Mouse (Mus musculus): ENCODE measurements at regions not wholly inside any gene's neighbourhood (a gene's known extent, or its start where the extent isn't known, plus 50 kb on each side); places are given as distances from the start of the nearest gene placed in this dataset.

DNA sequence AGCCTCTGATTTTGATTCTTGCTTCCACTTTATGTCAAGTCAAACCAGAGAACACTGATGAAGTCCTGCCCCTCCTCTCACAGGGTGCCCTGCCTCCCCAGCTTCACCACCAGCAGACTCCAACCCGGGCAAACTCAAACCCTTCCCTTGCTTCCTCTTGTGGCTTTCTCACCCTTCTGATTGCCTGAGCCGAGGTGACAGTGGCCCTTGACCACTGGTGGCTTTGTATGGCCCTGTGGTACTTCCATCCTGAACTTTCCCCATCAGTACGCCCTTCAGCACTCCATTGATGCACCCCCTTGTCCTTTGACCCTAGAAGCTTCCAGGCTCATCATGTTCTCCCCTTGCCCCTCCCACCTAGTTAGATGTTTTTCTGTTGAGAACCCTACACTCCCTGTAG, 287.0 kb downstream of the 3100002H09Rik start:
- no peak for DNase-seq (ENCODE audit: low read depth, low spot score)

DNA sequence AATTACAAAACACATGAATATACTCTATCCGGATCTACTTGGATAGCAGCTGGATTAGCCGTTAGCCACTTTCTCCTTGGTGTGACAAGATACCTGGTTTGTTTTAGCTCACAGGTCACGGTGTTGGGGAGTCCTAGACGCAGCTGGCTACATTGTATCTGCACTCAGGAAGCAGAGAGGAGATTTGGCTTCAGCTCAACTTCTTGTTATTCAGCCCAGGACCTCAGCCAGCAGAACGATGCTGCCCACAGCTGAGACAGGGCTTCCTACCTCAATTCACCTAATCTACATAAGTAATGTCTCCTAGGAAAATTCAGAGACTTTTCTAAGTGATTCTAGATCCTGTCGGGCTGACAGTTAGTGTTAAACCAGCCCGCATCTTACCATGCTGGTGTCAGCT, 289.4 kb downstream of the 3100002H09Rik start:
- DNase-seq (ENCODE audit: low read depth, low spot score): no peak

DNA sequence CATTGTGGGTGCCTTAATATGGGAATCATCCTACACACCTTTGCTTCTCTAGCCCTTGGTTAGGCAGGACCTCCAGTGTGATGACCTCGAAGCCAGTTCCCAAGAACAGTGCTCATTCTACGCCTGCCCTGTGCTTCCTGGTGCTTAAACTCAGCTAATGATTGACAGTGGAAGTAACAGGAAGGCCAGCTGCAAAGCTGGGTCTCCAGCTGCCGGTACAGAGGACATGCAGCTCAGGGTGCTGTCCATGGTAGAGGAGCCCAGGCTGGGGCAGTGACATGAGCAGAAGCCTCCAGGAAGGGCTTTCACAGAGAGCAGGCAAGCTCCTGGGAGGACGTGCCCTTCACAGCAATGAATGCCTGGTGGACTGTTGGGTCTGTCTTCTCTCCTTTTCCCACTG, 293.6 kb downstream of the 3100002H09Rik start:
- DNase-seq (ENCODE audit: low read depth, low spot score): peak; percentile 44

DNA sequence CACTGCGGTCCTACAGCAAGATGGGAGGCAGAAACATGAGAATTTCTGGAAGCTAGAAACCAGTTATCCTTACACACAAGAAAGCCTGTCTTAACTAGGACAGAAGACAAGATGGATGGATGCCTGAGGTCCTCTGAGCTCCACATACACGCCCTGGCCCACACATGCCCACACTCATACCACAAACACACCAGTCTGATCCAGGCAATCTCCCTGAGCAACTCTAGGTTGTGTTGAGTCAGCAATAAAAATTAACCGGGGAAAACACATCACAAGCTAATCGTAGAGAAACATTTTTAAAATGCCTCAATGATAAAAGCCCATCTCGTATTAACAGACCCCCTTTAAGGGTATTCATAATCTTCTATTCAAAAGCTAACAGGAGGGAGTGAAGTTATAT, 298.9 kb downstream of the 3100002H09Rik start:
- DNase-seq (ENCODE audit: low read depth, low spot score): no peak

DNA sequence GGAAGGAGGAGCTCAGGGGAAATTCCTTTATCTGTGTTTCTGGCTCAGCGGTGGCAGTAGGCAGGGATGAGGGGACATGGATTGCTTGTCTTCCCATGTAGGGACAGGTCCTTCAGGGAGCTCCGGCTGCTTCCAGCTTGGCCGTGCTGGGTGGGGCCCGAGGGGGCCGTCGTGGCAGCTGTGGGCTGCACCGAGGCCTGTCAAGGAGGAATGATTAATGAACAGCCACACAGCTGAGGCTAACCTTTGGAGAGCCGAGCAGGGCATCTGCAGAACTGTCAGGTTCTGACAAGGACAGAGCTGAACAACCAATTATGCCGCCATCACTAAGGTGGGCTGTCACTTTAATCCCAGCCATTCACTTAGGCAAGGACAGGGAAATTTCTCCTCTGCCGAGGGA, 300.0 kb downstream of the 3100002H09Rik start:
- no peak for DNase-seq (ENCODE audit: low read depth, low spot score)

DNA sequence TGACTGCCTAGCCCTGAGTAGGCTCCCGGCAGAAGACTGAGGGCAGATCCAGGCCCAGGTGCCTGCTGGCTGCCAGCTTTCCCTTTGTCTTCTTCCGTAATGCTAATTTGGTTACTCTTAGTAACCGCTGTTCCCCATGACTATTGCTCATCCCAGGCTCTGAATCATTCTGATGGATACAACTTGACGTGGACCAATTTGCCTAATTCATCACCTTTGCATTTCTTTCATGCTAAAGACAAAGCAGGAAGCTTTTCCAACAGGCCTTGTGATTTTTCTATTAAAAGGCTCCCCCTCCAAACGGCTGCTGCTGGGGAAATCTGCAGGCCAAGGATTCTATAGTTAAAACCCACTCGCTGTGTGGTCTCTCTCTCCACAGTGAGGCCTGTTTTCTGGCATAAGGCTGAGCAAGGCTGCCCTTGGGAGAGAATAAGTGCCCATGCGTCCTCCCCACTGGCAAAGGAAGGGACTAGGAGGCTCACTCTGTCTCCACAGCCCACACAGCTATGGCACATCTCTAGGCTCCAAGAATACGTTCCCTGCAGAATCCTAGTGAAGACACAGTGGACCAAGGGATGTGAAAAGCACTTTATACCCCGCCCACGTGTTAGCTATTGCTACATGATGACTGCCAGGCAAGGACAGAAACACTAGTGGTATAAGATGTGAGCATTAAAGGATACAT, 304.6 kb downstream of the 3100002H09Rik start:
- no peak for DNase-seq (ENCODE audit: low read depth, low spot score)

DNA sequence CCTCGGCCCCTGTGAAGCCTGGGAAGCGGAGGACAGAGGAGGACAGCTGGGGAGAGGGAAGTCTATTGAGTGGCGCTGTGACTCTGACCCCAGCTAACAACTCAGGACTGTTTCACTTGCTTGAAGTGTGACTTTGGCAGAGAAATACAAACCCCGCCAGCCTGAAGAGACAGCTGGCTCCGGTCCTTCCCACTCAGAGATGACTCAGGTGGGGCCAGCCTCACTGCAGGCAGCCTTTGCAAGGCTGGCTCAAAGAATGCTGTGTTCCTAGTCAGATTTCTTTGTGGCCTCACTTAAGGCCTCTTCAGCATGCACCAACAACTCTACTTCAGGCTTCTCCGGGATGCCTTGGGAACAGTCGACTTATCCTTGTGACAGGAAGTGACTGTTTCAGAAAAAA, 307.7 kb downstream of the 3100002H09Rik start:
- DNase-seq (ENCODE audit: low read depth, low spot score): no peak

DNA sequence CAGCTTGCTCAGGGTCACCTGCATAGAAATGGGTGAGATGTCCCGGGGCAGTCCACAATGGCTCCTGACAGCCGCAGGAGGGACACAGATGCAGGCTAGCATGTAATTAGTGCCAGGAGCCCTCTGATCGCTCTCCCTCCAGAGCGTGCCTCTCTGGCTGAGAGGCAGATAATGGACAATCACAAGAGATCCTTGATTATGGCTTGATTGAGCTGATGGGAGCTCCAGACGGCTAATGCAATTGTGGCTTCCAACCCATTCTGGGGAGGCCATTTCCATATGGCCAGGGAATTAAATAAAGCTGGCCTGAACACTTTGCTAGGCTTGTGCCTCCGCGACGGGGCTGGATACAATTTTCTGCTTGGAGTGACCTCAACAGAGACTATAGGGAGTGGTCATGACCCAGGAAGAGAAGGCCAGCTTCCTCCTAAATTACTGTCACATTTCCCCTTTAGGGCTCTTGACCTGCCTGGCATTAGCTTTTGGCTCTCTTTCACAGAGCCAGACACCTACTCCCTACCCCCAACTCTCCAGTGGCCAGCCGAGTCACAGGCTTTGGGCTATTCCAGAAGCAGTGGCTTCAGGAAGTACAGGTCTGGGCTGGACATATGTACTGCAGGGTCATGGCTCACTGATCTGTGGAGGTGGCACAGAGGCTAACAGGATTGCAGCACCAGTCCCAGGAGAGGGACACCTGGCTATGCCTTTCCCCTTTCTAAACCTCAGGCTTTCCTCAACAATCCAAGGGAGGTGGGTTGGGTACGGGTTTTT, 311.8 kb downstream of the 3100002H09Rik start:
- DNase-seq (ENCODE audit: low read depth, low spot score): no peak

DNA sequence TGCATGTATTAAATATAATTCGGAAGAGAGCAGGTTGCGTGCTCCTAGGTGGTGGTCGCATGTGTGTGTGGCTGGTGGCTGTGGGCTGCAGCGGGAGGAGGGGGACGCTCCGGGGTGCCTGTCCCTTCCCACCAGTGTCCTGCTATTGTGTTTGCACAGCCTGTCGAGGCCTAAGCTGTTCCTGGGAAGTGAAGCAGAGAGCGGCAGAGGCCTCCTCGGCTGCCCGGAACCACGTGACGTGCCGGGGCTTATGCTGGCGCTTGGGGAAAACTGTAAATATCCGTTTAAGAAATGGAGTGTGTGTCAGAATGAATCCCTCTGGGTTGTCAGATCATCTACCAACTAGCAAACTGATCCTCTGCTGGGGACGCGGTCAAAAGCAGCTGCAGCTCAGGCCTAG, 318.3 kb downstream of the 3100002H09Rik start:
- no peak for DNase-seq (ENCODE audit: low read depth, low spot score)

DNA sequence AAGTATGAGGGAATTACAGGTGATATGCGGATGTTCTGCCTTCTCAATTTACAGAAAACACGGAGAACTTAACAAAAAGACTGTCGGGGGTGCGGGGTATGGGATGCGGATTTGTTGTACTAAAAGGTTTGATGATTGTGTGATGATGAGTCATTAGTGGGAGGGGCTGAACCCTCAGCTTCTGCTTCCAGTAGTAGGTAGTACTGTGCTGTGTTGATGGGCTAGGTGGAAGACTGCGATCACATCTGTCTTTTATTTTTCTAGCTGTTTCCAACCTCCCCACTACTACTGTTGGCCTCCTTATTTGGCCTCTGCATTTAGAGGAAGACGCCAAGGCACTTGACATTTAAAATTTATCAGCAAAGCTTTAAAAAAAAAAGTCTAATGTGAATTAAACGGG, 318.8 kb downstream of the 3100002H09Rik start:
- no peak for DNase-seq (ENCODE audit: low read depth, low spot score)

DNA sequence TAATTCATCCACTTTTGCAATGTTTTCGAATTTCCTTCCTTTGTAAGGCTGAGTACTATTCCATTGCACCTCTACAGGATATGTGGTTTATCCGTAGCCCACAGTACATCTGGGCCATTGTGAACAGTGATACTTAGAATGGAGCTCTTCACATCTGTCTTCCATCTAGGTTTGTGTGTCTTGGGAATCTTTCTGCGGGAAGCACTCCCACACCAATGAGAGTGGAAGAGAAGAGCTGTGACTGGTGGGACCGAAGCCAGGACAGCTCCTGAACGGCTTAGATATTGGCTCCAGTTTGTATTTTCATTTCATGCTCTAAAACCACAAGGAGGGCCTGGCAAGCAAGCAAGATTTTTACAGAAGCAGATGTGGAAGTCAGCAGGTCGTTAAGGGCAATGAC, 323.1 kb downstream of the 3100002H09Rik start:
- no peak for DNase-seq (ENCODE audit: low read depth, low spot score)

DNA sequence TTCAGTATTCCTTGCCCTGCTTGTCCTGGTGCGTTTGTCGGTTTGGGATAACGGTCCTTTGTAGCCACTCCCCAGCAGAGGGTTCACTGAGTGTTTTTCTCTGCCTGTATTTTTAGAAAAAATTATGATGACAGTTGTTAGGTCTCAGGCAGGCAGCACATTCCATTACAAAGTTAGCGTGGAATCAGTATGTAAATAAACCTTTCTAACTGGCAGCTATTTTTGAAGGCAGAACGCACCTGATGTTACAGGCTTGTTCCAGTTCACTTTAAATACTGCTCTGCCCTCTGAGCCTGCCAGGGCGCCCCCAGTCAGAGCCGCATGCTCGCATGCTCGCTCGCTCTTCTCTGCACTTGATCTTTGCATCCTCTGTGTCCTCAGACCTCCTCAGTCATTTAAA, 331.9 kb downstream of the 3100002H09Rik start:
- no peak for DNase-seq (ENCODE audit: low read depth, low spot score)

DNA sequence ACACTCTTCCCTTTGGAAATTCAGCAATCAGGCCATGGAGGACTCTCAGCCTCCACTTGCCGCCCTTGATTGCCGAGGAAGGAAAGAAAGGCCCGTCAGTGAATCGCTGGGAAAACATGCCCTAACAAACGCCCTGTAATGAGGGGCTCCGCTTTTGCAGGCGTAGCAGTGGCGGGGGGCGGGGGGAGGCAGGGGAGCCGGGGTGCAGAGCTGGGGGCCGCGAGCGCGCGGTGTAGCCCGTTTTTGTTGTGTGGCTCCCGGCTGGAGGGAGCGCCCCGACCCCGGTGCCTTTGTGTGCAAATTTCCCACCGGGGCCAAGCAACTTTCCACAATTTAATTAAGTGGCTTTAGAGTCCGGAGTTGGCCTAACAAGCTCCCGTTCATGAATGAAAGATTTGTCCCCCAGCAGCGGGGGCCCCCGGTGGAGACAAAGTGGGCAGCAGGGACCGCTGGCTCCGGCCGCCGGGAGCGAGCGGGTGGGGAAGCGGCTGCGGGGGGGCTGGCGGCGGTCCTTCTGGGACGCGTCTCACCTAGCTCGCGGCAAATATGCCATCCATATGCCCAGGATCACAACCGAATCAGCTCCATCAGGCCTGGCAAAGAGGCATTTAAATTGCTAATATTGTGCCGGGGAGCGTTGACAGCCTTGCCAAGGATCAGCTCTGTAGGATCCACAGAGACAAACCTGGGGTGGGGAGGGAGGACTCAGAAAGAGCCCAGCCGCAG, 333.0 kb downstream of the 3100002H09Rik start:
- DNase-seq (ENCODE audit: low read depth, low spot score): no peak

DNA sequence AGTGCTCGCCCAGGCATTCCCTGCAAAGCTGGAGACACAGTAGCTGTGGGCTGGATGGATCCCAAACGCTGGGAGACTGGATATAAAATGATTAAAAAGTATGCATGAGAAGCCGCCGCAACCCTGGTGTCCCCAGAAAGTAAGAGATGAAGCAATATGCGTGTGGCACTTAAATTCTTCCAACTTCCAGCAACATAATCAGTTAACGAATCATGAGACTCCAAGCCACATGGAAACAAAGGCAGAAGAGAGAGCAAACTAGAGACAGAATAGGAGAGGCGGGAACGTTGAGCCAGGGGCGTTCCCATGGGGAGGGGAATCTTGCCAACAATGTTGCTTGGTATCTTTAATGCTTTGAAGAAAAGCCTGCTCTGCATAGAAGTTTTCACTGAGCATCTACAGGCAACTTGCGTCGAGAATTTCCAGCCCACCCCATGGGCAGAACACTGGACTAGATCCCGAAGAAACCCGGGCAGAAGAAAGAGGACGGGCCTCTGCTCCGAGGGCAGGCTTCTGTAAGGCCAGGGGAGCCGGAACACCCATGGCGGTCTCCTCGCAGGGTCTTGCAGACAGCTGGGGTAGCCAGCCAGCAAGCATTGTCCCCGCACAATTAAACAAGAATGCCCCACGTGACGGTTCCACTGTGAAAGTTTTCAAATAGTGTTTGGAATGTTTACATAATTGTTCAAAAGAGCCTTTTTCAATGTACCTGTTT, 333.7 kb downstream of the 3100002H09Rik start:
- DNase-seq (ENCODE audit: low read depth, low spot score): no peak

DNA sequence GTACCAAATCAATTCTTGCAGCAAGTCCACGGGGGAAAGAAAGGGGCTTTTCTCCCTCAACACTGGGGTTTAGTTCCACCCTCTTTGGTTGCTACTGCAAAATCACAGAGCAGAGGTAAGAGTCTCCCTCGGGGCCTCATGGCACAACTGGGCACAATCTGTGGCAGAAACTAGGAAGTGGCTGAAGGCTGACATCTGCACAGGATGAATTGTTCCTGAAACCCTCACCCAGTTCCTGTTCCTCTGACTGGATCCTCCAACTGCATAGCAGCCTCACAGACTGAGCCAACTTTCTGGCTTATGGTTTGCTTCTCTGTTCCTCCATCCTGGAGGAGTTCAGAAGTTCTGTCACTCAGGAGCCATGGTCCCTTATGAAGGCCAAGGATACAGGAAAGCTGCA, 338.6 kb downstream of the 3100002H09Rik start:
- DNase-seq (ENCODE audit: low read depth, low spot score): no peak

DNA sequence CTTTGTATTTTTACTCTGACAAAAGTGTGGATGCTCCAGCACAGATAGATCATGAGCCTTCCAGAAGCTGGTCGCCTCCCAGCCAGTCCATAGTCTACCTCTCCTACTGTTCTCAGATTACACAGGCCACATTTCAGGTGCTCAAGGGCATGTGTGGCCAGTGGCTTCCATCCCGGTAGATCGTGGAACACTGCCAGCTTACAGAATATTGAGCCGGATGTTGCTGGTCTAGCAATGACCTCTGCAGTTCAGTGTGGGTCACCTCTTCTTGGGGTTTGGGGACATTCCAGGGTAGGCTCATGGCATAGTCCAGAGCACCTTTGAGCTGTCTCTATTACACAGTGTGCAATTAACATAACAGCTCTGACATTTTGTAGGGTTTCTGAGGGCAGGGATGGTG, 342.2 kb downstream of the 3100002H09Rik start:
- no peak for DNase-seq (ENCODE audit: low read depth, low spot score)

DNA sequence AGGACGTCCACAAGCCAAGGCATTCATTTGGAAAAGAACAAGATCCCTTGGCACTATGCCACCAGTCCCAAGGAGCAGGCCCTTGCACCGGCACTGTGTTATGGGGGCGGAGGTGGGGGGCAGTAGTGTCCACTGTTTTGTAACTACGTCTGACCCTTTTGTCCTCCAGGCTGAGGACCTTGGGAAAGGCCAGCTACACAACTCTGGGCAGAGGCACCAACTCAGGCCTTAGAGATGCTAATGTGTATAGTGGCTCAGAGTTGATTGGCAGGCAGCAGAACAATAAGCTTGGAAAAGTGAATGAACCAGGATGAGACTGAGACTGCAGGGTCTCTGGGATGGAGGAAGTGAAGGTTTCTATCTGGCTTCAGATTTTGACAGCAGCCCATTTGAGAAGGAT, 344.0 kb downstream of the 3100002H09Rik start:
- no peak for DNase-seq (ENCODE audit: low read depth, low spot score)

DNA sequence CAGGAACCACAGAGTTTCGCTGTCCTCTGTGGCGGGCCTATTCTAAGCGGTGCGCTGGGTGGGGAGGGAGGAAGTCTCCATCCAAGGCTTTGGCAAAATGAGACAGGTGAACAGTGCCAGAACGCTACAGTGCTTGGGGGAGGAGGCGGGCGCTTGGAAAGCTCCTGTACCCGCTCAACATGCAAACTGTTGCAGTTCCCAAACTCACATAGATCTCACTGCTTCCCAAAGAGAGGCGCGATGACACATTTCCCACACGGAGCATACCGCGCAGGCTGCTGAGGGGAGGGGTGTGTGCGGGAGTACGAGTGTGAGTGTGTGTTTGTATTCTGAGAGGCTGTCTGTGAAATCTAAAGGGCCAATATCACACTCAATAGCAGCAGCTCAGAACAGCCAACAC, 345.1 kb downstream of the 3100002H09Rik start:
- no peak for DNase-seq (ENCODE audit: low read depth, low spot score)

DNA sequence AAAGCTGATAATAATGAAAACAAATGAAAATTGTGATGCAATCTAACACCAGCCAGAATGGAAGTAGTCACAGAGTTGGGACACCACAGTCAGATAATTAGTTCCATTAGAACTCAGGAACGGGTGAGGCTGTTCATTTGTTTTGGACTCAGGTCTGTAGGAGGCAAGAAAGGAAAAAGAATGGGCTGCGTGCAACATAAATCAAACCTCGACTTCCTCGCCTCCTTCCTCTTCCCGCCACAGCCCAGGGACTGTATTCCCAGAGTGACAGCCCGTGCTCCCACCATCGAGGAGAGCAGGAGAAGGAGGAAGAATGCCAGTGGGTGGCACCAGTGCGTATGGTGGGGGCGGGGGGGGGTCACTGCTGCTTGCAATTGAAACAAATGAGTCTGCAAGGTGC, 339.2 kb upstream of the 4930535I16Rik start:
- no peak for DNase-seq (ENCODE audit: low read depth, low spot score)

DNA sequence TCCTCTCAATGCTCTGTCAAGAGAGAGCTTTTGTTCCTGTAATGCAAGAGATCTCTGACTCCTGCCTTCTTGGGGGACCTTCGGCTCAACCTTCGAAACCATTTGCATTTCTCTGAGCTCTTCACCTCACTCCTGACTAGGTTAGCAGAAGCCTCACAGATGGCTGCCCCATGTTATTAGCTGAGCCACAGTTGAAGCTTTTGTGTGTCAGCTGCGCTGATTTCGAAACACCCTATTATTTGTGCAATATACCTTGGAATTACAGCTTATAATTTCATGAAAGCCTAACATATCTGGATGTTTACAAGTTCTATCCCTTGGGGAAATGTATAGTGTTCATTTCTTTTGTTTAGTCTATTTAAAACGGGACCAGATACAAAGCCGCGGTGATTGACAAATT, 338.7 kb upstream of the 4930535I16Rik start:
- DNase-seq (ENCODE audit: low read depth, low spot score): no peak

DNA sequence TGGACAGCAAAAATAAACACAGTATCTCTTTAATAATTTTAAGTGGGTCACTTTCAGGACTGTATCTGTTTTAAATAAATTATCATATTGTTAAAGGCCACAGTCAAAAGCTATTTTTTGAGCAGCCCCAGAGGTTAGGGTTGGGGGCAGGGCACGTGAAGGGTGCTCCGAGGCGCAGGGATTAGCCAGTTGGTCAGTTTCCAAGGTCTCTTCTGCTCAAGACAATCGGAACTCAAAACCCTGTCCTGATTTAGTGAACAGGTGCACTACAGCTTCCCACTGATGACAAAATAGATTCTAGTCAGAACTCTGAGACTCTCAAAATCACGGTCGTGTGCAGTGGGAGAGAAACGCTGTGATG, 337.3 kb upstream of the 4930535I16Rik start:
- no peak for DNase-seq (ENCODE audit: low read depth, low spot score)
